Mouse (Mus musculus) testis, adult 2 months (tissue): ENCODE data around the gene Acap1.

ENCODE experiments used
- CTCF ChIP-seq: fragments of 200-500 bp; IDR thresholded peaks from 2 replicates; pipeline ENCODE4 v1.5.1; 2012; ENCODE audit warnings: low read depth, mild to moderate bottlenecking, inconsistent platforms, low read length, moderate library complexity; ENCODE audit not compliant: control insufficient read depth, insufficient read depth, insufficient replicate concordance
- POLR2A ChIP-seq: fragments of 200-500 bp; IDR thresholded peaks from 2 replicates; pipeline ENCODE4 v1.6.1; 2012; ENCODE audit warnings: low read depth, mild to moderate bottlenecking, inconsistent platforms, low read length, moderate library complexity; ENCODE audit not compliant: control insufficient read depth

DNA sequence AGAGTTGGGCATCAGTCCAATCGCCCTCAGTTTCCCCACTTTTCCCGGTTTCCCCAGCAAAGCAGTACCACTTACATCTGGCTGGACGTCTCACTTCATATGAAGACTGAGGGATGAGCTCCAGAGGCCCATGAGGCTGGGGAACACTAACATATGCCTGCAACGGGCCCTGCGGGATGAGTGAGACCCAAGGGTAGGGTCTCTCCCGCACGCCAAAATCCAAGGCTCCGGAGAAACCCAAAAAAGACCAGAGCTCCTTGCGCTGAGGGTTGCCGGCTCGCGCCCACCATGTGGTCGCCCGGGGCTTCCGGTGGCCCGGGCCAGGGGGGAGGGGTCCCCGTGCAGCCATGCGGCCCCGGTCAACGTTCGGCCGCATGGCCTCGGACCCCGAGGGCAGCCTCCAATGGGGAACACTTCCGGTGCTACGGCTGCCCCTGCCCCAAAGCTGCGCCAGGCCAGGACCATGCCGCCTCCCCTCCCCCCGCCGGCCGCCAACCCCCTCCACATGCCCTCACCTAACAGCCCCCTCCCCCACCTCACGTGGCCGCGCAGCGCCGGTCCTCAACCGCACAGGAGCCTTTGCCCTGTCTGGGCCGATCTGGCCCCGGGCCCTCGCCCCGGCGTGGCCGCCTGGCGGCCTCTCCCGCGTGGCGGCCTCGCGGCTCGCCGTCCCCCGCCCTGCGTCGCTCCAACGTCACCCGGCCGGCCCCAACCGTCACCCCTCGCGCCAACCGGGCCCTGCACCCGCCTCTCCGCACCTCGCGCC lies 25.1 kb upstream of the Acap1 start:
- TF ChIP-seq CTCF, result no peak
- peak; percentile 11; the same call in 1 of the 2 replicates for TF ChIP-seq POLR2A
